In genomic region chr4:131303936-131304335, GRCm38 (mm10) we compare ENCODE assay signal across 13 mouse cellular contexts.
A peak's percentile ranks its signal among the peaks of the same experiment; 100 is the strongest.
DNase-seq lines count a peak whose midpoint lies in the region; TF ChIP-seq lines count a peak whose summit lies in the region.
"Had no signal": no experiment of that assay in that cellular context is flagged by ENCODE, and none has a peak within 500 bp of the region (broad histone marks: within the 10 kb centered on the region; RNA-seq: fewer than 3 reads in every experiment).

No protein-coding gene starts in this region.

- peak; percentile 79 to 84 for DNase-seq in cerebellum, postnatal 14 days
- DNase-seq in cerebellum, adult 18-20 months = no peak
- peak; percentile 16 for DNase-seq in heart, postnatal 10 days
- DNase-seq in heart, adult 18-20 months = no peak
- DNase-seq in kidney, postnatal 4 days = peak; percentile 23 to 41
- DNase-seq in kidney, adult 18-20 months = no peak
- no peak for DNase-seq in thymus, adult 2 months
- DNase-seq: gastrocnemius, postnatal 36 days; thymus, postnatal 36 days had no signal

- H3K27me3 ChIP-seq in thymus, adult 2 months (ENCODE audit: control insufficient read depth, insufficient read depth, low read length) = no peaks in the 10 kb centered on the region
- H3K27me3 ChIP-seq: liver, embryonic 15.5 days; neural tube, embryonic 15.5 days had no signal

- H3K36me3 ChIP-seq in thymus, adult 2 months (ENCODE audit: control insufficient read depth, insufficient read depth, low read length) = no peaks in the 10 kb centered on the region
- H3K36me3 ChIP-seq: G1E; liver, embryonic 15.5 days; neural tube, embryonic 15.5 days had no signal

- WGBS in thymus, adult 2 months = 92% methylated on average over 3 of the region's 3 CpGs

- intact Hi-C loops in heart, postnatal 10 days (cut with DNase I) = no loop called here

- H3K27ac ChIP-seq in cortical plate, adult 2 months (ENCODE audit: insufficient read depth, low read length) = peak overlapping the region; percentile 48; the same call in 1 of the 2 replicates
- no peak overlapping the region for H3K27ac ChIP-seq in thymus, adult 2 months (ENCODE audit: control insufficient read depth, insufficient read depth, low read length)
- H3K27ac ChIP-seq: liver, embryonic 15.5 days; neural tube, embryonic 15.5 days had no signal

- no peak overlapping the region for H3K4me3 ChIP-seq in cortical plate, adult 2 months (ENCODE audit: insufficient read depth, low read length)
- H3K4me3 ChIP-seq in thymus, adult 2 months (ENCODE audit: control insufficient read depth, insufficient read depth, low read length) = no peak overlapping the region
- H3K4me3 ChIP-seq: liver, embryonic 15.5 days; neural tube, embryonic 15.5 days had no signal

- TF ChIP-seq POLR2A in cortical plate, adult 2 months (IDR thresholded peaks at IDR 0.05; ENCODE audit: extremely low read depth, insufficient read depth, low read length) = no peak
- TF ChIP-seq POLR2A in thymus, adult 2 months (IDR thresholded peaks at IDR 0.05; ENCODE audit: control insufficient read depth, extremely low read depth, insufficient read depth, low read length, poor library complexity) = no peak

- TF ChIP-seq CTCF in cortical plate, adult 2 months (IDR thresholded peaks at IDR 0.05; ENCODE audit: extremely low read depth, insufficient read depth, low read length) = no peak
- no peak for TF ChIP-seq CTCF in thymus, adult 2 months (IDR thresholded peaks at IDR 0.05; ENCODE audit: borderline replicate concordance, control insufficient read depth, extremely low read depth, insufficient read depth, low read length, poor library complexity)

- H3K4me1 ChIP-seq in cortical plate, adult 2 months (ENCODE audit: control insufficient read depth, insufficient read depth, low read length) = peaks cover 7% of the 10 kb centered on the region
- no peaks in the 10 kb centered on the region for H3K4me1 ChIP-seq in thymus, adult 2 months (replicated peaks; ENCODE audit: control insufficient read depth, insufficient read depth, low read length)
- H3K4me1 ChIP-seq: liver, embryonic 15.5 days had no signal

Comparison
In these comparisons a context has a peak if more than half of its experiments do, and no peak if none do; other contexts are left out.
1. DNase-seq: peak in cerebellum, postnatal 14 days (2 of 2), heart, postnatal 10 days (2 of 2) and kidney, postnatal 4 days (2 of 2); none in cerebellum, adult 18-20 months (0 of 2), heart, adult 18-20 months (0 of 2), kidney, adult 18-20 months (single experiment) and thymus, adult 2 months (single experiment).